Mouse (Mus musculus) intestine, embryonic 14.5 days (tissue): ENCODE data around the gene Ralgps2. TPM values are rescaled to one million over a fixed set of nuclear protein-coding genes. Genes with fewer than 3 reads are reported as not detected.

Source experiments
- ATAC-seq: fragments of 200-750 bp; cut with Nextera tagmentation; replicated peaks from 2 replicates; pipeline ENCODE4 v1.8.0; 2017; ENCODE audit warnings: low read depth, moderate number of reproducible peaks, moderate TSS enrichment, moderate library complexity; ENCODE audit not compliant: low FRiP score, low TSS enrichment
- DNase-seq: peaks from one replicate; pipeline ENCODE4 v3.0.0-alpha.2; 2018; ENCODE audit warnings: low spot score
- H3K27ac ChIP-seq: fragments of 300-500 bp; sonication (generic); 2 replicates; pipeline ENCODE4 v1.5.1; 2014; ENCODE audit warnings: low read depth, mild to moderate bottlenecking, control low read depth
- H3K27me3 ChIP-seq: fragments of 300-500 bp; sonication (generic); replicated peaks from 2 replicates; pipeline ENCODE4 v1.6.1; 2014; ENCODE audit warnings: low read length, control low read depth; ENCODE audit not compliant: control insufficient read depth, insufficient read depth
- H3K36me3 ChIP-seq: fragments of 300-500 bp; sonication (generic); 2 replicates; pipeline ENCODE4 v1.6.1; 2014; ENCODE audit warnings: low read length, control low read depth; ENCODE audit not compliant: control insufficient read depth, insufficient read depth
- H3K4me1 ChIP-seq: fragments of 300-500 bp; sonication (generic); replicated peaks from 2 replicates; pipeline ENCODE4 v1.6.1; 2014; ENCODE audit warnings: low read length, control low read depth, mixed read lengths; ENCODE audit not compliant: control insufficient read depth, insufficient read depth
- H3K4me2 ChIP-seq: fragments of 300-500 bp; sonication (generic); 2 replicates; pipeline ENCODE4 v1.6.1; 2014; ENCODE audit warnings: low read length
- H3K4me3 ChIP-seq: fragments of 300-500 bp; sonication (generic); 2 replicates; pipeline ENCODE4 v1.5.1; 2014; ENCODE audit warnings: low read depth, low read length, control low read depth, mixed read lengths
- H3K9ac ChIP-seq: fragments of 300-500 bp; sonication (generic); 2 replicates; pipeline ENCODE4 v1.6.1; 2014; ENCODE audit warnings: mild to moderate bottlenecking, low read length
- H3K9me3 ChIP-seq: fragments of 300-500 bp; sonication (generic); 2 replicates; pipeline ENCODE4 v1.6.1; 2016; ENCODE audit warnings: low read length, control low read depth; ENCODE audit not compliant: control insufficient read depth
- WGBS: fragments of 180-500 bp; shearing (Covaris S2); extraction: QIAGEN DNeasy Blood & Tissue Kit; methylation state at CpG from one replicate; pipeline ENCODE4 v1.1.7; 2014; 5-methylcytosine and 5-hydroxymethylcytosine counted together
- polyA plus RNA-seq: library from polyadenylated mRNA; unstranded; fragments of >200 nt; fragmentation: Nextera tagmentation; extraction: Ambion mirVana; gene quantifications from 2 replicates; pipeline ENCODE4 v1.2.1, GENCODE M21; 2014

Ralgps2 gene
- polyA plus RNA-seq, 1 experiment from 2014 or later: 36.4 TPM

- H3K27ac ChIP-seq: no peak overlapping the region
- DNase-seq (no peak), ATAC-seq (no peak)
- H3K4me2 ChIP-seq: no peak overlapping the region
- no peaks in the 10 kb centered on the region for H3K9me3 ChIP-seq
- H3K4me3 ChIP-seq: no peak overlapping the region
- no peaks in the 10 kb centered on the region for H3K36me3 ChIP-seq
- WGBS: 83% methylated on average over 4 of the region's 4 CpGs
- peaks cover 10% of the 10 kb centered on the region for H3K4me1 ChIP-seq
- H3K27me3 ChIP-seq: no peaks in the 10 kb centered on the region
- H3K9ac ChIP-seq: no peak overlapping the region
Observed at GRCm38 (mm10) chr1:156775190-156775589, 164.2 kb downstream of the Ralgps2 start.

GRCm38 (mm10) chr1:156770845-156771244, 168.6 kb downstream of the Ralgps2 start:
- Histone ChIP-seq H3K27me3 (no peaks in the 10 kb centered on the region), H3K4me3 (no peak overlapping the region), H3K4me2 (no peak overlapping the region), H3K27ac (no peak overlapping the region), H3K4me1 (no peaks in the 10 kb centered on the region), H3K9ac (no peak overlapping the region), H3K9me3 (peaks cover 10% of the 10 kb centered on the region; the same call in 1 of the 2 replicates), H3K36me3 (no peaks in the 10 kb centered on the region)
- WGBS: 95% methylated on average over 10 of the region's 10 CpGs
- ATAC-seq (no peak), DNase-seq (no peak)

DNA sequence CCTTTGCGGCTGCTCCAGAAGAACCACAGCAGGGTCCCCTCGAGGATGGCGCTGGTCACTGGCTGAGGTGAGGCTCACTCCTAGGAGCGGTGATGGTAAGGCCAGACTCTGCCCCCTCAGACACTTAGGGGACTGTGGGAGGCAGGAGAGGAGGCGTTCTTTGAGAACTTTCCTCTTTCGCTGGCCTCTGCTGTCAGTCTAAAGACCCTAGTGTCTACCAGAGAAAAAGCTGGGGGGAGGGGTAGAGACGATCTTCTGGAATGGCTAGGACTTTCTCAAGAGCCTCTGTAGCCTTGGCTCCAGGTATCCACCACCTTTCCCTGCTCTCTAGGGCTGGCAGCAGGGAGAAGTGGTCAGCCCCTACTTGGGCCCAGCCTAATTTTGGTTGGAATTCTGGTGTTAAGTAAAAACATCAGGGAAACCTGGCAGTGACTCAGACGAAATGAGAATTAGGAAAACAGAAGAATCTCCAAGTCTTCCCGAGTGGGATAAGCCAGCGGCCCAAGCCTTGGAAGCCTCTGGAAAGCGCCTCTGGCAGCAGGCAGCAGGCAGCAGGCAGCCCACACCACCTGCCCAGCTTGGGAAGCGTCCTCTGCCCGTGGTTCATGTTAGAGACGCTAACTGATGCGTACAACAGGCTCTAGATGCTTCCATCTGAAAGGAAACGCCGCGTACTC, 169.7 kb downstream of the Ralgps2 start:
- no peak for DNase-seq
- WGBS: 75% methylated on average over 18 of the region's 18 CpGs
- Histone ChIP-seq H3K4me1 (no peaks in the 10 kb centered on the region), H3K36me3 (no peaks in the 10 kb centered on the region), H3K4me2 (no peak overlapping the region), H3K9ac (no peak overlapping the region), H3K4me3 (no peak overlapping the region), H3K27me3 (no peaks in the 10 kb centered on the region), H3K9me3 (peaks cover 12% of the 10 kb centered on the region; the same call in 1 of the 2 replicates), H3K27ac (no peak overlapping the region)
- no peak for ATAC-seq

- Histone ChIP-seq H3K4me3 (no peak overlapping the region), H3K27me3 (no peaks in the 10 kb centered on the region), H3K36me3 (no peaks in the 10 kb centered on the region), H3K4me2 (no peak overlapping the region), H3K9ac (no peak overlapping the region), H3K9me3 (peaks cover 14% of the 10 kb centered on the region; the same call in 1 of the 2 replicates), H3K4me1 (no peaks in the 10 kb centered on the region), H3K27ac (no peak overlapping the region)
- WGBS: 50% methylated on average over 5 of the region's 5 CpGs
- no peak for DNase-seq
- no peak for ATAC-seq
Observed at GRCm38 (mm10) chr1:156769163-156769562, 170.3 kb downstream of the Ralgps2 start.

DNA sequence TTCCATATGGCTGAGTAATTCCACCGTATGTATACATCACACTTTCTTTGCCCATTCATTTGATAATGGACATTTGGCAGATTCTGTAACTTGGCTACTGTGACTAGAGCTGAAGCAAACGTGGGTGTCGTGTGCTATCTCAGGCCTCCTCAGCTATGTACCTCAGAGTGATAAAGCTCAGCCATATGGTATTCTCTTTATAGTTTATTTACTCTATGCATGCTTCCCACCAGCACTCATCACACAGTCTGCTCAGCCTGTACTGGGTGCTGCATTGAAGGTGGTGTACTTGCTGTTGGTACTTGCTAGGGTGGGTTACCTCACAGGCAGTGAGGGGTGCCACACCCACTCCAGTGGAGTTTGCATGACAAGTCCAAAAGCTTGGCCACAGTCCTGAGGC, 174.1 kb downstream of the Ralgps2 start:
- H3K27ac ChIP-seq: no peak overlapping the region
- H3K27me3 ChIP-seq: no peaks in the 10 kb centered on the region
- DNase-seq (no peak), ATAC-seq (no peak)
- WGBS: 88% methylated on average over 3 of the region's 3 CpGs
- peaks cover 6% of the 10 kb centered on the region; the same call in 1 of the 2 replicates for H3K4me1 ChIP-seq
- no peak overlapping the region for H3K9ac ChIP-seq
- H3K36me3 ChIP-seq: no peaks in the 10 kb centered on the region
- H3K4me3 ChIP-seq: no peak overlapping the region
- H3K4me2 ChIP-seq: no peak overlapping the region
- H3K9me3 ChIP-seq: peaks cover 14% of the 10 kb centered on the region; the same call in 1 of the 2 replicates

GRCm38 (mm10) chr1:156764584-156764983, 174.8 kb downstream of the Ralgps2 start:
- 78% methylated on average over 6 of the region's 6 CpGs for WGBS
- no peak overlapping the region for H3K4me2 ChIP-seq
- H3K27ac ChIP-seq: no peak overlapping the region
- ATAC-seq (no peak), DNase-seq (no peak)
- H3K4me1 ChIP-seq: peaks cover 6% of the 10 kb centered on the region; the same call in 1 of the 2 replicates
- no peaks in the 10 kb centered on the region for H3K36me3 ChIP-seq
- H3K9me3 ChIP-seq: peaks cover 14% of the 10 kb centered on the region; the same call in 1 of the 2 replicates
- no peak overlapping the region for H3K9ac ChIP-seq
- H3K27me3 ChIP-seq: no peaks in the 10 kb centered on the region
- no peak overlapping the region for H3K4me3 ChIP-seq

DNA sequence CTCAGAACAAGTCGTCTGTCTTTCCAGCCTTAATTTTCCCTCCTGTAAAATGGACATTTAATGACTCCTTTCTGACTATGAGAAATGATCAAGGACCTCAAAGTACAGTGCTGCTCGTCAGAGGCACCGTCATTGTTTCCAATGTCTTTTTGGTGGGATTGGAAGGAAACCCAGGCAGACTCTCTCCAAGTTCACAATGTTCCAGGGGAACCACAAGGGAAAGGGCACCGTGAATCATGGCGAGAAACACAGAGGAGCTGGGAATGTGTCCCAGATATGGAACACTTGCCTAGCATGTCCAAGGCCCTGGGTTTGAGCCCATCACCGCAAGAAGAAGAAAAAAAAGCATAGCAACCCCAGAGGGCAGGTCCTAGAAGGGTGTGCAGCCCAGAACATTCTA, 176.1 kb downstream of the Ralgps2 start:
- Histone ChIP-seq H3K27me3 (no peaks in the 10 kb centered on the region), H3K4me3 (no peak overlapping the region), H3K4me1 (peaks cover 8% of the 10 kb centered on the region; the same call in 1 of the 2 replicates), H3K9ac (no peak overlapping the region), H3K9me3 (peaks cover 14% of the 10 kb centered on the region; the same call in 1 of the 2 replicates), H3K36me3 (no peaks in the 10 kb centered on the region), H3K4me2 (no peak overlapping the region), H3K27ac (no peak overlapping the region)
- WGBS: 92% methylated on average over 6 of the region's 6 CpGs
- DNase-seq: no peak
- no peak for ATAC-seq

DNA sequence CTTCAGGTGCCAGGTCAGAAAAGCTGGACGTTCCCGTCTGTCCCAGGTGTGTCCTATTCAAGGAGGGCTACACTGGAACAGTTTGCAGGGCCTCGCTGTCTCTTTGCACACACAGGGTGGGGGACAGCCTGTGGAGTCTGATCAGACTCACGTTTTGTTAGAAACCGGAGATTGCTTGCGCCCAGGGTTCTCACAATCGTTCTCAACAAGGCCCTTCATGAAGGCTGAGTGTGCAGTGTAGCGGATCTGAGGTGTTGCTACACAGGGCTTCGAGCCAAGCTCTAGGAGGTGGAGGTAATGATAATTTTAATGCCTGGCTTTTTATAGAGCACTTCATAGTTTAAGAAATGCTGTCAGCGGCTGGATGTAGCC, 178.0 kb downstream of the Ralgps2 start:
- Histone ChIP-seq H3K4me1 (peaks cover 17% of the 10 kb centered on the region), H3K4me3 (no peak overlapping the region), H3K36me3 (no peaks in the 10 kb centered on the region), H3K27ac (no peak overlapping the region), H3K9ac (no peak overlapping the region), H3K9me3 (0 out of 2 replicates have a peak, but pooled peaks cover 5% of the 10 kb centered on the region), H3K27me3 (no peaks in the 10 kb centered on the region), H3K4me2 (no peak overlapping the region)
- ATAC-seq (no peak), DNase-seq (no peak)
- whole genome bisulfite sequencing: 69% methylated on average over 10 of the region's 10 CpGs
